Mouse (Mus musculus) liver, embryonic 16.5 days (tissue): ENCODE results near the gene Nmt2. TPM values are rescaled to one million over a fixed set of nuclear protein-coding genes. Genes with fewer than 3 reads are reported as not detected.
A peak's percentile ranks its signal among the peaks of the same experiment; 100 is the strongest.

Source experiments
- ATAC-seq: fragments of 200-750 bp; cut with Nextera tagmentation; 2 replicates; pipeline ENCODE4 v1.8.0; 2017; ENCODE audit warnings: low read depth, mild to moderate bottlenecking, moderate number of reproducible peaks, moderate library complexity
- H3K27ac ChIP-seq: fragments of 300-500 bp; sonication (generic); 2 replicates; pipeline ENCODE4 v1.5.1; 2014; ENCODE audit warnings: mild to moderate bottlenecking, low read length
- H3K27me3 ChIP-seq: fragments of 300-500 bp; sonication (generic); 2 replicates; pipeline ENCODE4 v1.6.1; 2014; ENCODE audit warnings: low read depth, low read length, mixed read lengths; ENCODE audit not compliant: control insufficient read depth, insufficient read depth
- H3K36me3 ChIP-seq: fragments of 300-500 bp; sonication (generic); 2 replicates; pipeline ENCODE4 v1.6.1; 2014; ENCODE audit warnings: mild to moderate bottlenecking; ENCODE audit not compliant: control insufficient read depth, insufficient read depth
- H3K4me1 ChIP-seq: fragments of 300-500 bp; sonication (generic); 2 replicates; pipeline ENCODE4 v1.6.1; 2014; ENCODE audit warnings: low read depth, low read length, mixed read lengths; ENCODE audit not compliant: control insufficient read depth
- H3K4me2 ChIP-seq: fragments of 300-500 bp; sonication (generic); 2 replicates; pipeline ENCODE4 v1.6.1; 2014; ENCODE audit warnings: low read depth, low read length, mixed read lengths
- H3K4me3 ChIP-seq: fragments of 300-500 bp; sonication (generic); 2 replicates; pipeline ENCODE4 v1.5.1; 2014; ENCODE audit warnings: low read depth, mild to moderate bottlenecking, low read length
- H3K9ac ChIP-seq: fragments of 300-500 bp; sonication (generic); 2 replicates; pipeline ENCODE4 v1.6.1; 2014; ENCODE audit warnings: low read depth, low read length
- H3K9me3 ChIP-seq: fragments of 300-500 bp; sonication (generic); replicated peaks from 2 replicates; pipeline ENCODE4 v1.6.1; 2016; ENCODE audit warnings: low read length; ENCODE audit not compliant: control insufficient read depth
- WGBS: fragments of 180-500 bp; shearing (Covaris S2); extraction: QIAGEN DNeasy Blood & Tissue Kit; methylation state at CpG from one replicate; pipeline ENCODE4 v1.1.7; 2014; ENCODE audit not compliant: insufficient replicate concordance; 5-methylcytosine and 5-hydroxymethylcytosine counted together
- polyA plus RNA-seq: library from polyadenylated mRNA; unstranded; fragments of >200 nt; fragmentation: Nextera tagmentation; extraction: Ambion mirVana; gene quantifications from 2 replicates; pipeline ENCODE4 v1.2.1, GENCODE M21; 2015

Gene Nmt2
- polyA plus RNA-seq, 1 experiment from 2014 or later: 12.0 TPM

GRCm38 (mm10) chr2:3281311-3281710 is 2.7 kb upstream of the Nmt2 start:
- H3K36me3 ChIP-seq: no peaks in the 10 kb centered on the region
- H3K4me1 ChIP-seq: peaks cover 22% of the 10 kb centered on the region
- no peak overlapping the region for H3K9ac ChIP-seq
- 68% methylated on average over 4 of the region's 4 CpGs for WGBS
- no peaks in the 10 kb centered on the region for H3K27me3 ChIP-seq
- H3K27ac ChIP-seq: no peak overlapping the region
- H3K4me2 ChIP-seq: no peak overlapping the region
- no peaks in the 10 kb centered on the region for H3K9me3 ChIP-seq
- no peak overlapping the region for H3K4me3 ChIP-seq
- no peak for ATAC-seq

- ATAC-seq: no peak
- Histone ChIP-seq H3K9ac (peak overlapping the region; percentile 76), H3K4me3 (peak overlapping the region; percentile 90), H3K4me2 (peak overlapping the region; percentile 99), H3K4me1 (peaks cover 22% of the 10 kb centered on the region), H3K27me3 (no peaks in the 10 kb centered on the region), H3K27ac (peak overlapping the region; percentile 63; the same call in 1 of the 2 replicates), H3K9me3 (no peaks in the 10 kb centered on the region), H3K36me3 (no peaks in the 10 kb centered on the region)
- 8% methylated on average over 12 of the region's 12 CpGs for WGBS
Measured at GRCm38 (mm10) chr2:3282866-3283601, 978 bp upstream of the Nmt2 start.

DNA sequence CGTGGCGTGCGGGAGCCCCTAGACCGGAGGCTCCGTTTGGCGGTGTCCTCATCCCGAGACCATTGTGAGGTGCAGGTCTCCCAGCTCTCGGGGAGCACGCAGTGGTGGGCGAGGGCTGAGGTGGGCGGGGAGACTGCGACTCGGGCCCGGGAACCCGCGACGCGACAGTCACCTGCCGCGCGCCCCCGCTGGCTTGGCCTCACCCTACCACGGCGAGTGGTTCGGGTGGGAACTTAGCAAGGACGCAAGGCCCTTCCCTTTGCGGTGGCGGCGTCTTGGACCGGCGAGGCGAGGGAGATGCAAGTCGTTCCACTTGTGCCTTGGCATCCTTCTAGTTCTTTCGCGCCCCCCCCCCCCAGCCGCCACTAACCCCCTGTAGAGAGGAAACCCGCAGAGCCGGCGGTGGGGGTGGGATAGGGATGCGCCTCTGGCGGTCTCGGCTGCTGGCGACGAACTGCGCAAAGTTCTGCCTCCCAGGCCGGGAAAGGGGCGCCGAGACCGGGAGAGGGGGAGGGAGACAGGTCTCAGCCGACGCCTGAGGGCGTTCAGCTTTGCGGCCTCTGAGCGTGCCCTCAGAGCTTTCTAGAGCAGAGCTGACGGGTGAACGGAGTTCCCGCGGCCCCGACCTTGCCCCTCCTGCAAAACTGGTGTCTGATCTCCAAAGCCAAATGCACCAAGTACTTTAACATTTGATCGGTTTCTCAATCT is 615 bp downstream of the Nmt2 start:
- peak overlapping the region; percentile 92 for H3K9ac ChIP-seq
- H3K27ac ChIP-seq: peak overlapping the region; percentile 76
- H3K27me3 ChIP-seq: no peaks in the 10 kb centered on the region
- ATAC-seq: peak; percentile 15
- peak overlapping the region; percentile 99 for H3K4me2 ChIP-seq
- H3K9me3 ChIP-seq: no peaks in the 10 kb centered on the region
- peak overlapping the region; percentile 90 for H3K4me3 ChIP-seq
- peaks cover 22% of the 10 kb centered on the region for H3K4me1 ChIP-seq
- WGBS: under 1% methylated on average over 58 of the region's 60 CpGs
- H3K36me3 ChIP-seq: no peaks in the 10 kb centered on the region

DNA sequence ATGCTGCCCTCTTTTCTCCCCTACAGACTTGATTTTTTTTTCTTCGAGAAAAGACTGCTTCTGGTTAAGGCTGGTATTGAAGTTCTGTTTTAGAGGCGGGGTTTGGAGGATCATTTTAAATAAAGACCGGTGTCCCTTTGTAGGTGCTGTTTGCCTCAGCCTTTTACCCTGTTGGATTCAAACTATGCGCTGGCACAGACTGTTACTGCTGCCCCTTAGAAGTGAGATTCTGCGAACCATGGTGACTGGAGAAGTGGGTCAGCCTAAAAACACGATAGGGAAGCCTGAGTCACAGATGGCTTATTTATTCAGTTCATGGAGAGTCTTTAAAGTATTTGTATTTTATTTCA is 1.1 kb downstream of the Nmt2 start:
- 2% methylated on average over 6 of the region's 6 CpGs for WGBS
- peak overlapping the region; percentile 99 for H3K4me2 ChIP-seq
- H3K4me3 ChIP-seq: peak overlapping the region; percentile 90
- H3K27ac ChIP-seq: peak overlapping the region; percentile 76
- H3K4me1 ChIP-seq: peaks cover 22% of the 10 kb centered on the region
- H3K27me3 ChIP-seq: no peaks in the 10 kb centered on the region
- H3K36me3 ChIP-seq: no peaks in the 10 kb centered on the region
- ATAC-seq: no peak
- peak overlapping the region; percentile 92 for H3K9ac ChIP-seq
- H3K9me3 ChIP-seq: no peaks in the 10 kb centered on the region

- Histone ChIP-seq H3K4me1 (peaks cover 22% of the 10 kb centered on the region), H3K27me3 (no peaks in the 10 kb centered on the region), H3K4me3 (peak overlapping the region; percentile 90; the same call in 1 of the 2 replicates), H3K4me2 (peak overlapping the region; percentile 99), H3K9me3 (no peaks in the 10 kb centered on the region), H3K36me3 (no peaks in the 10 kb centered on the region), H3K9ac (peak overlapping the region; percentile 7; the same call in 1 of the 2 replicates), H3K27ac (no peak overlapping the region)
- ATAC-seq: no peak
- 13% methylated on average over 3 of the region's 3 CpGs for WGBS
Measured at GRCm38 (mm10) chr2:3285709-3286108, 1.7 kb downstream of the Nmt2 start.

DNA sequence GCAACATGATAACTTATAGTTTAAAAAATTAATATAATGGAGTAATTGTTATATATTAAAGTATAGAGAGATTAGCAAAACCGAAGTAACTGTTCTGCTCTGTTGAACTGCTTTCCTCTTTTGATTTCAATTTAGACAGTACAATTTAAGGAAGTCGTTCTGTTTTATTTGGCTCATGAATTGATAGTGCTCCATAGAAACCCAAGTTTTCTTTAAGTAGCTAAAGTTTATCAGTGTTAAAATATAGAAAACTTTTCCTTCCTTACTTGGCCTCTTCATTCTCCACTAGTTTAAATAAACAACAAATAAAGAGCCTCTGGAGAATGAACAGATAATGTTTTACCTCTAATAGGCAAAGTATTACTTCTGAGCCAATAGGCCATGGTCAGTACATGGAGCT is 2.2 kb downstream of the Nmt2 start:
- WGBS: 57% methylated on average over 2 of the region's 2 CpGs
- ATAC-seq: no peak
- Histone ChIP-seq H3K4me1 (peaks cover 22% of the 10 kb centered on the region), H3K9ac (no peak overlapping the region), H3K36me3 (no peaks in the 10 kb centered on the region), H3K9me3 (no peaks in the 10 kb centered on the region), H3K4me3 (no peak overlapping the region), H3K27me3 (no peaks in the 10 kb centered on the region), H3K27ac (no peak overlapping the region), H3K4me2 (no peak overlapping the region)

DNA sequence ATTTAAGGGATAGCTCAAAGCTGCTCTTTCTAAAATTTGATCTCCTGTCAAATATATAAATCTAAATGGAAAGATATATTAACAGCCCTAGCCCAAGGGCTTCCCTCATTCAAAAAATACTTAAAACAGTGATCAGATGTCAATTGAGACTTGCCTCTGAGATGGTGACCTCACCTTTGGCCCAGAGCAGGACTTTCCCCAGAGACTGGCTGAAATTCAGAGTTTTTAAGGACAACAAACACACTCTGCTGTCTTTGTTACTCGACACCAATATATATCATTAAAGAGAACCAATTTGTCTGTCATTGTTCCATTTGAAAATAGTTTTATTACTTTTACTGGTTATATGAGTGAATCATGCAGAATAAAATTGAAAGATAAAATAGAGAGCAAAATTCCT is 5.6 kb downstream of the Nmt2 start:
- Histone ChIP-seq H3K27me3 (no peaks in the 10 kb centered on the region), H3K27ac (no peak overlapping the region), H3K36me3 (no peaks in the 10 kb centered on the region), H3K9ac (no peak overlapping the region), H3K4me2 (no peak overlapping the region), H3K4me3 (no peak overlapping the region), H3K9me3 (no peaks in the 10 kb centered on the region), H3K4me1 (peaks cover 13% of the 10 kb centered on the region)
- no peak for ATAC-seq
- 63% methylated on average over 1 of the region's 1 CpGs for WGBS

DNA sequence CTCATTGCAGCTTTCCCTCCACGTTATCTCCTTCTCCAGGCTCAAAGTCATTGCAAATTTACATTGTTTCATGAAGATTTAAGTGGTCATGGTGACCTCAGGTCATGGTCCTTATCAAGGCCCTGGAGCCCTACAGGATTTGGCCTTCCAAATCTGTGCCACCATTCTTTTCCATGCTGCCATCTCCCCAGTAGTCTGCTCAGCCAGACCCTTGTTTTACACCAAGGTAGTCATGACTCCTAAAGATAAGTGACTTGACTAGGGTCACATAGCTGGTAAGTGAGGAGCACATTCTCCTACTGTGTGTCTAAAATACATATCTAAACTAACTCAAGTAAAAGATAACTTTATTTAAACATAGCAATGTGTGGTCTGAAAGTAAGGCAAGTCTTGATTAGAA is 8.2 kb downstream of the Nmt2 start:
- Histone ChIP-seq H3K4me1 (no peaks in the 10 kb centered on the region; the same call in none of the 2 replicates), H3K9me3 (no peaks in the 10 kb centered on the region), H3K36me3 (no peaks in the 10 kb centered on the region), H3K27me3 (no peaks in the 10 kb centered on the region), H3K27ac (no peak overlapping the region), H3K4me2 (no peak overlapping the region), H3K9ac (no peak overlapping the region), H3K4me3 (no peak overlapping the region)
- ATAC-seq: no peak
- WGBS: 73% methylated on average over 1 of the region's 1 CpGs

- ATAC-seq: no peak
- Histone ChIP-seq H3K9me3 (no peaks in the 10 kb centered on the region), H3K27me3 (no peaks in the 10 kb centered on the region), H3K4me1 (no peaks in the 10 kb centered on the region; the same call in none of the 2 replicates), H3K27ac (0 out of 2 replicates have a peak overlapping the region, but pooled peaks have one; percentile 28), H3K4me2 (no peak overlapping the region), H3K4me3 (no peak overlapping the region), H3K36me3 (no peaks in the 10 kb centered on the region), H3K9ac (no peak overlapping the region)
- WGBS: 71% methylated on average over 7 of the region's 7 CpGs
Measured at GRCm38 (mm10) chr2:3295826-3296225, 11.8 kb downstream of the Nmt2 start.
